Mouse (Mus musculus) intestine, embryonic 16.5 days (tissue): ENCODE measurements around the gene Gpr152. TPM values are rescaled to one million over a fixed set of nuclear protein-coding genes. Genes with fewer than 3 reads are reported as not detected.

ENCODE experiments used
- ATAC-seq: fragments of 200-750 bp; cut with Nextera tagmentation; 2 replicates; pipeline ENCODE4 v1.8.0; 2017; ENCODE audit warnings: moderate TSS enrichment, moderate library complexity
- H3K27ac ChIP-seq: fragments of 300-500 bp; sonication (generic); 2 replicates; pipeline ENCODE4 v1.5.1; 2014; ENCODE audit warnings: mild to moderate bottlenecking, low read length
- H3K27me3 ChIP-seq: fragments of 300-500 bp; sonication (generic); replicated peaks from 2 replicates; pipeline ENCODE4 v1.6.1; 2014; ENCODE audit warnings: low read length, control low read depth, mixed read lengths; ENCODE audit not compliant: control insufficient read depth, insufficient read depth
- H3K36me3 ChIP-seq: fragments of 300-500 bp; sonication (generic); 2 replicates; pipeline ENCODE4 v1.6.1; 2014; ENCODE audit warnings: low read length, control low read depth; ENCODE audit not compliant: control insufficient read depth, insufficient read depth
- H3K4me1 ChIP-seq: fragments of 300-500 bp; sonication (generic); 2 replicates; pipeline ENCODE4 v1.6.1; 2014; ENCODE audit warnings: low read length, control low read depth, mixed read lengths; ENCODE audit not compliant: control insufficient read depth, insufficient read depth
- H3K4me2 ChIP-seq: fragments of 300-500 bp; sonication (generic); 2 replicates; pipeline ENCODE4 v1.6.1; 2014; ENCODE audit warnings: low read depth, low read length, control low read depth
- H3K4me3 ChIP-seq: fragments of 300-500 bp; sonication (generic); 2 replicates; pipeline ENCODE4 v1.5.1; 2014; ENCODE audit warnings: mild to moderate bottlenecking, low read length
- H3K9ac ChIP-seq: fragments of 300-500 bp; sonication (generic); 2 replicates; pipeline ENCODE4 v1.6.1; 2014; ENCODE audit warnings: low read depth, low read length
- H3K9me3 ChIP-seq: fragments of 300-500 bp; sonication (generic); 2 replicates; pipeline ENCODE4 v1.6.1; 2016; ENCODE audit warnings: low read length, control low read depth; ENCODE audit not compliant: control insufficient read depth
- WGBS: fragments of 180-500 bp; shearing (Covaris S2); extraction: QIAGEN DNeasy Blood & Tissue Kit; methylation state at CpG from one replicate; pipeline ENCODE4 v1.1.7; 2014; 5-methylcytosine and 5-hydroxymethylcytosine counted together
- polyA plus RNA-seq: library from polyadenylated mRNA; unstranded; fragments of >200 nt; fragmentation: Nextera tagmentation; extraction: Ambion mirVana; gene quantifications from 2 replicates; pipeline ENCODE4 v1.2.1, GENCODE M21; 2015

The Gpr152 gene
- polyA plus RNA-seq: 0.04 TPM in 1 of 2 replicates, not detected in the other

GRCm38 (mm10) chr19:4139446-4139845, at the start of gene Gpr152:
TSS of gene Gpr152 (plus strand) at chr19:4139787.
- H3K4me3 ChIP-seq: no peak within 1 kb of the TSS
- H3K4me2 ChIP-seq: no peak within 1 kb of the TSS
- no peaks in the 10 kb centered on the region for H3K27me3 ChIP-seq
- H3K9me3 ChIP-seq: no peaks in the 10 kb centered on the region
- no peak within 1 kb of the TSS for H3K9ac ChIP-seq
- H3K4me1 ChIP-seq: no peaks in the 10 kb centered on the region; the same call in 1 of the 2 replicates
- WGBS: 89% methylated on average over 2 of the region's 2 CpGs
- ATAC-seq: no peak
- H3K27ac ChIP-seq: no peak within 1 kb of the TSS
- H3K36me3 ChIP-seq: no peaks in the 10 kb centered on the region

- Histone ChIP-seq H3K4me3 (no peak overlapping the region), H3K9ac (no peak overlapping the region), H3K4me1 (peaks cover 4% of the 10 kb centered on the region; the same call in 1 of the 2 replicates), H3K27ac (no peak overlapping the region), H3K4me2 (no peak overlapping the region), H3K27me3 (no peaks in the 10 kb centered on the region), H3K36me3 (no peaks in the 10 kb centered on the region), H3K9me3 (no peaks in the 10 kb centered on the region)
- 88% methylated on average over 3 of the region's 3 CpGs for WGBS
- no peak for ATAC-seq
These were observed 49.1 kb upstream of the Gpr152 start for GRCm38 (mm10) chr19:4090446-4090845.

- H3K4me1 ChIP-seq: peaks cover 4% of the 10 kb centered on the region
- H3K4me3 ChIP-seq: no peak overlapping the region
- no peak overlapping the region for H3K4me2 ChIP-seq
- no peak overlapping the region for H3K27ac ChIP-seq
- 64% methylated on average over 2 of the region's 2 CpGs for WGBS
- no peaks in the 10 kb centered on the region for H3K36me3 ChIP-seq
- H3K9ac ChIP-seq: no peak overlapping the region
- no peaks in the 10 kb centered on the region for H3K27me3 ChIP-seq
- H3K9me3 ChIP-seq: no peaks in the 10 kb centered on the region
- no peak for ATAC-seq
These were observed 48.2 kb upstream of the Gpr152 start for GRCm38 (mm10) chr19:4091383-4091782.

GRCm38 (mm10) chr19:4092750-4093149, 46.8 kb upstream of the Gpr152 start:
- no peaks in the 10 kb centered on the region for H3K9me3 ChIP-seq
- no peak overlapping the region for H3K9ac ChIP-seq
- no peak overlapping the region for H3K4me3 ChIP-seq
- no peaks in the 10 kb centered on the region for H3K36me3 ChIP-seq
- peaks cover 8% of the 10 kb centered on the region for H3K4me1 ChIP-seq
- no peaks in the 10 kb centered on the region for H3K27me3 ChIP-seq
- no peak overlapping the region for H3K27ac ChIP-seq
- ATAC-seq: no peak
- no peak overlapping the region for H3K4me2 ChIP-seq
- 68% methylated on average over 3 of the region's 3 CpGs for WGBS

GRCm38 (mm10) chr19:4093772-4094171, 45.8 kb upstream of the Gpr152 start:
- 60% methylated on average over 7 of the region's 7 CpGs for WGBS
- Histone ChIP-seq H3K36me3 (no peaks in the 10 kb centered on the region), H3K9me3 (no peaks in the 10 kb centered on the region), H3K27me3 (no peaks in the 10 kb centered on the region), H3K4me2 (no peak overlapping the region), H3K4me3 (no peak overlapping the region), H3K9ac (no peak overlapping the region), H3K4me1 (peaks cover 17% of the 10 kb centered on the region), H3K27ac (no peak overlapping the region)
- no peak for ATAC-seq

GRCm38 (mm10) chr19:4094348-4094747, 45.2 kb upstream of the Gpr152 start:
- H3K36me3 ChIP-seq: no peaks in the 10 kb centered on the region

GRCm38 (mm10) chr19:4094774-4095303, 44.7 kb upstream of the Gpr152 start:
- 77% methylated on average over 5 of the region's 5 CpGs for WGBS

More at GRCm38 (mm10) chr19:4094348-4094747, 45.2 kb upstream of the Gpr152 start:
- ATAC-seq: no peak
- peaks cover 22% of the 10 kb centered on the region for H3K4me1 ChIP-seq
- H3K27ac ChIP-seq: no peak overlapping the region
- no peak overlapping the region for H3K4me3 ChIP-seq
- 73% methylated on average over 3 of the region's 3 CpGs for WGBS
- no peaks in the 10 kb centered on the region for H3K9me3 ChIP-seq
- H3K9ac ChIP-seq: no peak overlapping the region
- no peak overlapping the region for H3K4me2 ChIP-seq
- no peaks in the 10 kb centered on the region for H3K27me3 ChIP-seq

GRCm38 (mm10) chr19:4095802-4096201, 43.8 kb upstream of the Gpr152 start:
- Histone ChIP-seq H3K27me3 (0 out of 2 replicates have a peak, but pooled peaks cover under 1% of the 10 kb centered on the region), H3K27ac (no peak overlapping the region), H3K4me3 (no peak overlapping the region), H3K9ac (no peak overlapping the region), H3K9me3 (no peaks in the 10 kb centered on the region), H3K4me2 (no peak overlapping the region), H3K4me1 (peaks cover 35% of the 10 kb centered on the region), H3K36me3 (no peaks in the 10 kb centered on the region)
- no peak for ATAC-seq
- 65% methylated on average over 3 of the region's 3 CpGs for WGBS

More at GRCm38 (mm10) chr19:4094774-4095303, 44.7 kb upstream of the Gpr152 start:
- Histone ChIP-seq H3K4me3 (no peak overlapping the region), H3K9me3 (no peaks in the 10 kb centered on the region), H3K27ac (no peak overlapping the region), H3K4me1 (peaks cover 27% of the 10 kb centered on the region), H3K9ac (no peak overlapping the region), H3K27me3 (no peaks in the 10 kb centered on the region), H3K4me2 (no peak overlapping the region), H3K36me3 (no peaks in the 10 kb centered on the region)
- no peak for ATAC-seq

GRCm38 (mm10) chr19:4096642-4097440, 42.7 kb upstream of the Gpr152 start, which contains the start of gene Cdk2ap2:
TSS of gene Cdk2ap2 (plus strand) at chr19:4097182.
- Histone ChIP-seq H3K9ac (peak within 1 kb of the TSS; percentile 76), H3K4me1 (peaks cover 38% of the 10 kb centered on the region), H3K4me3 (peak within 1 kb of the TSS; percentile 70), H3K27ac (peak within 1 kb of the TSS; percentile 91), H3K36me3 (no peaks in the 10 kb centered on the region), H3K27me3 (0 out of 2 replicates have a peak, but pooled peaks cover 4% of the 10 kb centered on the region), H3K9me3 (no peaks in the 10 kb centered on the region), H3K4me2 (peak within 1 kb of the TSS; percentile 73)
- ATAC-seq: peak; percentile 94
- WGBS: under 1% methylated on average over 64 of the region's 65 CpGs
